Mouse (Mus musculus): Measurements from ENCODE around the gene Rpl31. TPM values are rescaled to one million over a fixed set of nuclear protein-coding genes. Genes with fewer than 3 reads are reported as not detected.

Gene Rpl31
- polyA plus RNA-seq, 1 experiment from 2014 or later: 579 TPM

- peak overlapping the region; percentile 46; the same call in 1 of the 2 replicates for H3K27ac ChIP-seq
- no peak for ATAC-seq (replicated peaks; ENCODE audit: low FRiP score)
- 77% methylated on average over 4 of the region's 4 CpGs for WGBS
These were observed 19.9 kb downstream of the Rpl31 start for GRCm38 (mm10) chr1:39387497-39387896.

GRCm38 (mm10) chr1:39388163-39388562, 20.5 kb downstream of the Rpl31 start:
- ATAC-seq (replicated peaks; ENCODE audit: low FRiP score): no peak
- Histone ChIP-seq H3K4me2 (no peak overlapping the region), H3K4me1 (no peaks in the 10 kb centered on the region), H3K27me3 (no peaks in the 10 kb centered on the region), H3K36me3 (peaks cover 7% of the 10 kb centered on the region), H3K4me3 (replicated peaks) (no peak overlapping the region), H3K9ac (no peak overlapping the region), H3K9me3 (replicated peaks) (no peaks in the 10 kb centered on the region), H3K27ac (no peak overlapping the region)
- WGBS: 81% methylated on average over 2 of the region's 2 CpGs

More at GRCm38 (mm10) chr1:39387497-39387896, 19.9 kb downstream of the Rpl31 start:
- Histone ChIP-seq H3K9ac (no peak overlapping the region; the same call in 1 of the 2 replicates), H3K4me2 (no peak overlapping the region), H3K36me3 (peaks cover 7% of the 10 kb centered on the region), H3K27me3 (no peaks in the 10 kb centered on the region), H3K9me3 (replicated peaks) (no peaks in the 10 kb centered on the region), H3K4me1 (no peaks in the 10 kb centered on the region), H3K4me3 (replicated peaks) (no peak overlapping the region)

- Histone ChIP-seq H3K27ac (no peak overlapping the region), H3K4me2 (no peak overlapping the region), H3K4me1 (no peaks in the 10 kb centered on the region), H3K27me3 (no peaks in the 10 kb centered on the region), H3K9ac (no peak overlapping the region), H3K9me3 (replicated peaks) (no peaks in the 10 kb centered on the region), H3K36me3 (peaks cover 7% of the 10 kb centered on the region), H3K4me3 (replicated peaks) (no peak overlapping the region)
- no peak for ATAC-seq (replicated peaks; ENCODE audit: low FRiP score)
- 87% methylated on average over 11 of the region's 11 CpGs for WGBS
These were observed 21.7 kb downstream of the Rpl31 start for GRCm38 (mm10) chr1:39389338-39389737.

GRCm38 (mm10) chr1:39391652-39392051, 24.0 kb downstream of the Rpl31 start:
- H3K4me1 ChIP-seq: no peaks in the 10 kb centered on the region
- 88% methylated on average over 6 of the region's 6 CpGs for WGBS
- ATAC-seq (replicated peaks; ENCODE audit: low FRiP score): no peak
- H3K36me3 ChIP-seq: peaks cover 5% of the 10 kb centered on the region
- no peaks in the 10 kb centered on the region for H3K9me3 ChIP-seq (replicated peaks)
- H3K27ac ChIP-seq: no peak overlapping the region
- no peak overlapping the region for H3K9ac ChIP-seq
- no peak overlapping the region for H3K4me3 ChIP-seq (replicated peaks)
- H3K4me2 ChIP-seq: no peak overlapping the region
- no peaks in the 10 kb centered on the region for H3K27me3 ChIP-seq

GRCm38 (mm10) chr1:39392189-39392588, 24.5 kb downstream of the Rpl31 start:
- Histone ChIP-seq H3K4me3 (replicated peaks) (no peak overlapping the region), H3K4me2 (no peak overlapping the region), H3K4me1 (no peaks in the 10 kb centered on the region), H3K36me3 (peaks cover 9% of the 10 kb centered on the region), H3K27me3 (no peaks in the 10 kb centered on the region), H3K27ac (no peak overlapping the region), H3K9ac (no peak overlapping the region), H3K9me3 (replicated peaks) (no peaks in the 10 kb centered on the region)
- no peak for ATAC-seq (replicated peaks; ENCODE audit: low FRiP score)
- WGBS: 63% methylated on average over 3 of the region's 3 CpGs

GRCm38 (mm10) chr1:39393217-39393867, 25.7 kb downstream of the Rpl31 start:
- Histone ChIP-seq H3K27ac (no peak overlapping the region), H3K4me2 (no peak overlapping the region), H3K9ac (no peak overlapping the region), H3K36me3 (peaks cover 20% of the 10 kb centered on the region), H3K27me3 (no peaks in the 10 kb centered on the region), H3K9me3 (replicated peaks) (no peaks in the 10 kb centered on the region), H3K4me1 (no peaks in the 10 kb centered on the region), H3K4me3 (replicated peaks) (no peak overlapping the region)
- 82% methylated on average over 8 of the region's 8 CpGs for WGBS
- no peak for ATAC-seq (replicated peaks; ENCODE audit: low FRiP score)

GRCm38 (mm10) chr1:39394096-39394495, 26.5 kb downstream of the Rpl31 start:
- no peaks in the 10 kb centered on the region for H3K4me1 ChIP-seq
- ATAC-seq (replicated peaks; ENCODE audit: low FRiP score): no peak
- H3K4me2 ChIP-seq: no peak overlapping the region
- 43% methylated on average over 10 of the region's 10 CpGs for WGBS
- H3K4me3 ChIP-seq (replicated peaks): no peak overlapping the region
- H3K9ac ChIP-seq: no peak overlapping the region
- peaks cover 20% of the 10 kb centered on the region for H3K36me3 ChIP-seq
- H3K27ac ChIP-seq: no peak overlapping the region
- H3K27me3 ChIP-seq: no peaks in the 10 kb centered on the region
- no peaks in the 10 kb centered on the region for H3K9me3 ChIP-seq (replicated peaks)

- H3K4me1 ChIP-seq: no peaks in the 10 kb centered on the region
- no peaks in the 10 kb centered on the region for H3K9me3 ChIP-seq (replicated peaks)
- no peaks in the 10 kb centered on the region for H3K27me3 ChIP-seq
- no peak overlapping the region for H3K4me2 ChIP-seq
- H3K9ac ChIP-seq: no peak overlapping the region
- ATAC-seq (replicated peaks; ENCODE audit: low FRiP score): no peak
- H3K27ac ChIP-seq: no peak overlapping the region
- H3K4me3 ChIP-seq (replicated peaks): no peak overlapping the region
- 81% methylated on average over 3 of the region's 3 CpGs for WGBS
- H3K36me3 ChIP-seq: peaks cover 20% of the 10 kb centered on the region
These were observed 27.0 kb downstream of the Rpl31 start for GRCm38 (mm10) chr1:39394650-39395049.

GRCm38 (mm10) chr1:39396347-39396746, 28.7 kb downstream of the Rpl31 start:
- H3K9me3 ChIP-seq (replicated peaks): no peaks in the 10 kb centered on the region
- H3K4me1 ChIP-seq: no peaks in the 10 kb centered on the region
- WGBS: 66% methylated on average over 4 of the region's 4 CpGs
- no peaks in the 10 kb centered on the region for H3K27me3 ChIP-seq
- H3K27ac ChIP-seq: no peak overlapping the region
- peaks cover 26% of the 10 kb centered on the region for H3K36me3 ChIP-seq
- no peak overlapping the region for H3K4me2 ChIP-seq
- ATAC-seq (replicated peaks; ENCODE audit: low FRiP score): no peak
- no peak overlapping the region for H3K4me3 ChIP-seq (replicated peaks)
- no peak overlapping the region for H3K9ac ChIP-seq

GRCm38 (mm10) chr1:39398284-39398683, 30.6 kb downstream of the Rpl31 start:
- H3K9me3 ChIP-seq (replicated peaks): no peaks in the 10 kb centered on the region
- no peak overlapping the region for H3K4me2 ChIP-seq
- H3K27ac ChIP-seq: no peak overlapping the region
- no peaks in the 10 kb centered on the region for H3K27me3 ChIP-seq
- H3K4me3 ChIP-seq (replicated peaks): no peak overlapping the region
- H3K36me3 ChIP-seq: peaks cover 20% of the 10 kb centered on the region
- WGBS: 95% methylated on average over 6 of the region's 6 CpGs
- H3K4me1 ChIP-seq: no peaks in the 10 kb centered on the region
- ATAC-seq (replicated peaks; ENCODE audit: low FRiP score): no peak
- H3K9ac ChIP-seq: no peak overlapping the region

GRCm38 (mm10) chr1:39399228-39399627, 31.6 kb downstream of the Rpl31 start:
- ATAC-seq (replicated peaks; ENCODE audit: low FRiP score): no peak
- Histone ChIP-seq H3K4me3 (replicated peaks) (no peak overlapping the region), H3K27ac (no peak overlapping the region), H3K9me3 (replicated peaks) (no peaks in the 10 kb centered on the region), H3K36me3 (peaks cover 20% of the 10 kb centered on the region), H3K9ac (no peak overlapping the region), H3K4me1 (no peaks in the 10 kb centered on the region), H3K4me2 (no peak overlapping the region), H3K27me3 (no peaks in the 10 kb centered on the region)
- WGBS: 76% methylated on average over 4 of the region's 4 CpGs

- no peak for ATAC-seq (replicated peaks; ENCODE audit: low FRiP score)
- Histone ChIP-seq H3K36me3 (peaks cover 20% of the 10 kb centered on the region), H3K4me3 (replicated peaks) (no peak overlapping the region), H3K27ac (no peak overlapping the region), H3K9ac (no peak overlapping the region), H3K9me3 (replicated peaks) (no peaks in the 10 kb centered on the region), H3K4me1 (no peaks in the 10 kb centered on the region), H3K4me2 (no peak overlapping the region), H3K27me3 (no peaks in the 10 kb centered on the region)
- WGBS: 93% methylated on average over 3 of the region's 3 CpGs
These were observed 32.5 kb downstream of the Rpl31 start for GRCm38 (mm10) chr1:39400173-39400572.

- H3K4me1 ChIP-seq: peaks cover 25% of the 10 kb centered on the region
- no peak overlapping the region for H3K4me2 ChIP-seq
- WGBS: 52% methylated on average over 4 of the region's 4 CpGs
- H3K27ac ChIP-seq: no peak overlapping the region
- no peak overlapping the region for H3K9ac ChIP-seq
- H3K27me3 ChIP-seq: no peaks in the 10 kb centered on the region
- ATAC-seq (replicated peaks; ENCODE audit: low FRiP score): no peak
- no peak overlapping the region for H3K4me3 ChIP-seq (replicated peaks)
- no peaks in the 10 kb centered on the region for H3K36me3 ChIP-seq
- H3K9me3 ChIP-seq (replicated peaks): no peaks in the 10 kb centered on the region
These were observed 39.5 kb downstream of the Rpl31 start for GRCm38 (mm10) chr1:39407108-39407507.

All from kidney, embryonic 15.5 days (tissue).